Mouse (Mus musculus) midbrain, postnatal 0 days (tissue): Measurements from ENCODE around the gene Slc30a10. TPM values are rescaled to one million over a fixed set of nuclear protein-coding genes. Genes with fewer than 3 reads are reported as not detected.

Experiments
- ATAC-seq: fragments of 200-750 bp; cut with Nextera tagmentation; 2 replicates; pipeline ENCODE4 v1.8.0; 2017; ENCODE audit warnings: moderate number of reproducible peaks, mild to moderate bottlenecking, moderate TSS enrichment, moderate library complexity; ENCODE audit not compliant: low FRiP score
- DNase-seq: peaks from one replicate; pipeline ENCODE4 v3.0.0-alpha.2; 2015; ENCODE audit warnings: low spot score
- H3K27ac ChIP-seq: fragments of 300-500 bp; sonication (generic); 2 replicates; pipeline ENCODE4 v1.5.1; 2014; ENCODE audit warnings: low read depth, mild to moderate bottlenecking, low read length, mixed read lengths
- H3K27me3 ChIP-seq: fragments of 300-500 bp; sonication (generic); 2 replicates; pipeline ENCODE4 v1.6.1; 2014; ENCODE audit warnings: low read length, control low read depth, mixed read lengths; ENCODE audit not compliant: insufficient read depth
- H3K36me3 ChIP-seq: fragments of 300-500 bp; sonication (generic); 2 replicates; pipeline ENCODE4 v1.6.1; 2014; ENCODE audit warnings: low read length, control low read depth, mixed read lengths; ENCODE audit not compliant: insufficient read depth
- H3K4me1 ChIP-seq: fragments of 300-500 bp; sonication (generic); 2 replicates; pipeline ENCODE4 v1.6.1; 2014; ENCODE audit warnings: mild to moderate bottlenecking, control low read depth, antibody characterized with exemption, low read length, mixed read lengths; ENCODE audit not compliant: insufficient read depth
- H3K4me2 ChIP-seq: fragments of 300-500 bp; sonication (generic); 2 replicates; pipeline ENCODE4 v1.6.1; 2014; ENCODE audit warnings: low read depth, mild to moderate bottlenecking, low read length, mixed read lengths; ENCODE audit not compliant: poor library complexity, severe bottlenecking
- H3K4me3 ChIP-seq: fragments of 300-500 bp; sonication (generic); 2 replicates; pipeline ENCODE4 v1.5.1; 2014; ENCODE audit warnings: low read depth, mild to moderate bottlenecking, low read length, moderate library complexity
- H3K9ac ChIP-seq: fragments of 300-500 bp; sonication (generic); replicated peaks from 2 replicates; pipeline ENCODE4 v1.6.1; 2014; ENCODE audit warnings: mild to moderate bottlenecking, low read length, moderate library complexity, mixed read lengths; ENCODE audit not compliant: poor library complexity, severe bottlenecking
- H3K9me3 ChIP-seq: fragments of 300-500 bp; sonication (generic); 2 replicates; pipeline ENCODE4 v1.6.1; 2016; ENCODE audit warnings: low read length, control low read depth
- CTCF ChIP-seq: IDR thresholded peaks from 2 replicates; pipeline ENCODE4 v1.5.1; 2016; ENCODE audit warnings: antibody characterized with exemption, mild to moderate bottlenecking
- WGBS: fragments of 180-500 bp; shearing (Covaris S2); extraction: QIAGEN DNeasy Blood & Tissue Kit; methylation state at CpG from one replicate; pipeline ENCODE4 v1.1.7; 2014; 5-methylcytosine and 5-hydroxymethylcytosine counted together
- polyA plus RNA-seq: library from polyadenylated mRNA; unstranded; fragments of >200 nt; fragmentation: Nextera tagmentation; extraction: Ambion mirVana; gene quantifications from 2 replicates; pipeline ENCODE4 v1.2.1, GENCODE M21; 2015
- total RNA-seq: library from RNA; depleted of rRNA; stranded (reverse); fragments of >200 nt; gene quantifications from 2 replicates; pipeline ENCODE4 v1.2.3, GENCODE M21; 2014

Gene Slc30a10
- total and polyA plus RNA-seq, 2 experiments from 2014 or later, result 6.6 to 21.9 TPM

GRCm38 (mm10) chr1:185483356-185484057, 28.9 kb downstream of the Slc30a10 start:
- 73% methylated on average over 12 of the region's 12 CpGs for WGBS
- Histone ChIP-seq H3K4me1 (peaks cover 8% of the 10 kb centered on the region; the same call in 1 of the 2 replicates), H3K27ac (no peak overlapping the region), H3K4me3 (no peak overlapping the region), H3K4me2 (no peak overlapping the region), H3K9ac (no peak overlapping the region), H3K9me3 (no peaks in the 10 kb centered on the region), H3K36me3 (no peaks in the 10 kb centered on the region), H3K27me3 (no peaks in the 10 kb centered on the region)
- ATAC-seq (no peak), DNase-seq (no peak)
- TF ChIP-seq CTCF, result no peak

GRCm38 (mm10) chr1:185484281-185484680, 29.6 kb downstream of the Slc30a10 start:
- Histone ChIP-seq H3K27me3 (no peaks in the 10 kb centered on the region), H3K9me3 (no peaks in the 10 kb centered on the region), H3K4me2 (peak overlapping the region; percentile 26), H3K4me3 (no peak overlapping the region), H3K4me1 (peaks cover 8% of the 10 kb centered on the region; the same call in 1 of the 2 replicates), H3K27ac (0 out of 2 replicates have a peak overlapping the region, but pooled peaks have one; percentile 18), H3K9ac (no peak overlapping the region), H3K36me3 (no peaks in the 10 kb centered on the region)
- WGBS, result 45% methylated on average over 19 of the region's 19 CpGs
- TF ChIP-seq CTCF, result no peak
- no peak for ATAC-seq
- peak; percentile 16 for DNase-seq

GRCm38 (mm10) chr1:185489893-185490292, 35.2 kb downstream of the Slc30a10 start:
- H3K4me2 ChIP-seq, result no peak overlapping the region
- TF ChIP-seq CTCF, result no peak
- H3K4me1 ChIP-seq, result no peaks in the 10 kb centered on the region
- 73% methylated on average over 6 of the region's 6 CpGs for WGBS
- no peaks in the 10 kb centered on the region for H3K36me3 ChIP-seq
- H3K9me3 ChIP-seq, result no peaks in the 10 kb centered on the region
- ATAC-seq, result no peak
- H3K4me3 ChIP-seq, result no peak overlapping the region
- DNase-seq, result no peak
- no peak overlapping the region for H3K27ac ChIP-seq
- no peak overlapping the region for H3K9ac ChIP-seq
- H3K27me3 ChIP-seq, result no peaks in the 10 kb centered on the region

GRCm38 (mm10) chr1:185490603-185491002, 36.0 kb downstream of the Slc30a10 start:
- TF ChIP-seq CTCF, result no peak
- 83% methylated on average over 2 of the region's 2 CpGs for WGBS
- Histone ChIP-seq H3K9me3 (no peaks in the 10 kb centered on the region), H3K27me3 (no peaks in the 10 kb centered on the region), H3K4me2 (no peak overlapping the region), H3K4me1 (no peaks in the 10 kb centered on the region), H3K36me3 (no peaks in the 10 kb centered on the region), H3K27ac (no peak overlapping the region), H3K9ac (no peak overlapping the region), H3K4me3 (no peak overlapping the region)
- ATAC-seq (no peak), DNase-seq (no peak)

- no peak overlapping the region for H3K9ac ChIP-seq
- DNase-seq (peak; percentile 79), ATAC-seq (peak; percentile 88)
- no peak for TF ChIP-seq CTCF
- H3K4me1 ChIP-seq, result no peaks in the 10 kb centered on the region
- no peak overlapping the region for H3K4me3 ChIP-seq
- no peaks in the 10 kb centered on the region for H3K9me3 ChIP-seq
- H3K36me3 ChIP-seq, result no peaks in the 10 kb centered on the region
- peak overlapping the region; percentile 71 for H3K27ac ChIP-seq
- WGBS, result 16% methylated on average over 4 of the region's 4 CpGs
- H3K27me3 ChIP-seq, result peaks cover 2% of the 10 kb centered on the region; the same call in 1 of the 2 replicates
- no peak overlapping the region for H3K4me2 ChIP-seq
Observed at GRCm38 (mm10) chr1:185493439-185494034, 38.9 kb downstream of the Slc30a10 start.

- TF ChIP-seq CTCF, result no peak
- no peaks in the 10 kb centered on the region for H3K36me3 ChIP-seq
- DNase-seq (peak; percentile 36), ATAC-seq (no peak)
- no peak overlapping the region for H3K9ac ChIP-seq
- no peak overlapping the region for H3K4me2 ChIP-seq
- H3K9me3 ChIP-seq, result no peaks in the 10 kb centered on the region
- H3K4me1 ChIP-seq, result no peaks in the 10 kb centered on the region
- WGBS, result 49% methylated on average over 14 of the region's 14 CpGs
- no peak overlapping the region for H3K4me3 ChIP-seq
- H3K27me3 ChIP-seq, result peaks cover 2% of the 10 kb centered on the region; the same call in 1 of the 2 replicates
- H3K27ac ChIP-seq, result no peak overlapping the region
Observed at GRCm38 (mm10) chr1:185496791-185497460, 42.3 kb downstream of the Slc30a10 start.
